Mouse (Mus musculus): ENCODE measurements around the gene Pdgfa. TPM values are rescaled to one million over a fixed set of nuclear protein-coding genes. Genes with fewer than 3 reads are reported as not detected.

Gene Pdgfa
- polyA plus RNA-seq, 1 experiment: 43.7 TPM

- no peak overlapping the region for H3K4me3 ChIP-seq
- H3K36me3 ChIP-seq (ENCODE audit: control insufficient read depth, insufficient read depth): no peaks in the 10 kb centered on the region
- no peak overlapping the region for H3ac ChIP-seq (ENCODE audit: control insufficient read depth, insufficient read length)
- H3K4me2 ChIP-seq (ENCODE audit: low read depth): no peak overlapping the region
- TF ChIP-seq SRF (IDR thresholded peaks at IDR 0.05; ENCODE audit: control insufficient read depth, insufficient read length, low read depth) (no peak), USF1 (IDR thresholded peaks at IDR 0.05; ENCODE audit: low read depth) (no peak), TCF12 (IDR thresholded peaks at IDR 0.05; ENCODE audit: insufficient read depth, poor library complexity, severe bottlenecking) (no peak), POLR2AphosphoS2 (IDR thresholded peaks at IDR 0.05; ENCODE audit: insufficient read length, low read depth) (no peak), REST (IDR thresholded peaks at IDR 0.05; ENCODE audit: insufficient read depth, insufficient read length) (no peak), MYOD1 (IDR thresholded peaks at IDR 0.05; ENCODE audit: control insufficient read depth in 1 of 3, insufficient read length in 2 of 3, low read depth in 2 of 3) (no peak), POLR2A (IDR thresholded peaks at IDR 0.05; ENCODE audit: insufficient read length, low read depth) (no peak), CEBPB (IDR thresholded peaks at IDR 0.05; ENCODE audit: insufficient read depth, poor library complexity, severe bottlenecking) (no peak), MYOG (IDR thresholded peaks at IDR 0.05; ENCODE audit: control insufficient read depth in 1 of 3, insufficient read depth in 1 of 3, insufficient read length in 2 of 3, low read depth in 2 of 3) (no peak), MAX (IDR thresholded peaks at IDR 0.05; ENCODE audit: low read depth) (no peak), TCF3 (IDR thresholded peaks at IDR 0.05; ENCODE audit: insufficient read length, low read depth) (no peak), E2F4 (IDR thresholded peaks at IDR 0.05; ENCODE audit: insufficient read depth) (no peak)
- no peaks in the 10 kb centered on the region for H3K27me3 ChIP-seq (ENCODE audit: control insufficient read depth, insufficient read depth, insufficient read length)
- H3K79me2 ChIP-seq (ENCODE audit: control insufficient read depth, insufficient read depth): no peaks in the 10 kb centered on the region
These were observed 38.0 kb upstream of the Pdgfa start for GRCm38 (mm10) chr5:139035171-139035570.

DNA sequence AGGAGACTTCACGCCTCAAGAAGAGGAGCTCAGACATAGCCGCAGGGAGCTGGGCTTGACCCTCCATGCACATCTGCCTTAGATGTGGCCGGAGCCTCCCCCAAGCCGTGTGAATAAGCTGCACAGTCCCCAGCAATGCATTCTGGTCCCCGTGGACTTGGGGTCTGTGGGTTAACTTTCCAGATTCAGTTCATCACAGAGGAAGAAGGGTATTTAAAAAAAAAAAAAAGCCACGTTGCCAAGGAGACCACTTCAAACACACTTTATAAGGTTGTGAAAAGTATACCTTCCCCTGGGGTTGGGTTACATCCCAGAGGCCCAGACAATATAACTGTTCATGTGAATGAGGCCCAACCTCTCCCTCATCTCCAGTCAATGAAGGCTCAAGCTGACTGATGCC lies 37.6 kb upstream of the Pdgfa start:
- no peaks in the 10 kb centered on the region for H3K36me3 ChIP-seq (ENCODE audit: control insufficient read depth, insufficient read depth)
- H3K27me3 ChIP-seq (ENCODE audit: control insufficient read depth, insufficient read depth, insufficient read length): no peaks in the 10 kb centered on the region
- H3K4me2 ChIP-seq (ENCODE audit: low read depth): no peak overlapping the region
- no peak overlapping the region for H3K4me3 ChIP-seq
- H3K79me2 ChIP-seq (ENCODE audit: control insufficient read depth, insufficient read depth): no peaks in the 10 kb centered on the region
- TF ChIP-seq MYOD1 (IDR thresholded peaks at IDR 0.05; ENCODE audit: control insufficient read depth in 1 of 3, insufficient read length in 2 of 3, low read depth in 2 of 3): no peak
- TF ChIP-seq REST (IDR thresholded peaks at IDR 0.05; ENCODE audit: insufficient read depth, insufficient read length): no peak
- no peak for TF ChIP-seq TCF3 (IDR thresholded peaks at IDR 0.05; ENCODE audit: insufficient read length, low read depth)
- no peak for TF ChIP-seq POLR2A (IDR thresholded peaks at IDR 0.05; ENCODE audit: insufficient read length, low read depth)
- TF ChIP-seq E2F4 (IDR thresholded peaks at IDR 0.05; ENCODE audit: insufficient read depth): no peak
- no peak for TF ChIP-seq USF1 (IDR thresholded peaks at IDR 0.05; ENCODE audit: low read depth)
- no peak for TF ChIP-seq TCF12 (IDR thresholded peaks at IDR 0.05; ENCODE audit: insufficient read depth, poor library complexity, severe bottlenecking)
- no peak for TF ChIP-seq MAX (IDR thresholded peaks at IDR 0.05; ENCODE audit: low read depth)
- TF ChIP-seq POLR2AphosphoS2 (IDR thresholded peaks at IDR 0.05; ENCODE audit: insufficient read length, low read depth): no peak
- TF ChIP-seq SRF (IDR thresholded peaks at IDR 0.05; ENCODE audit: control insufficient read depth, insufficient read length, low read depth): no peak
- no peak for TF ChIP-seq MYOG (IDR thresholded peaks at IDR 0.05; ENCODE audit: control insufficient read depth in 1 of 3, insufficient read depth in 1 of 3, insufficient read length in 2 of 3, low read depth in 2 of 3)
- no peak for TF ChIP-seq CEBPB (IDR thresholded peaks at IDR 0.05; ENCODE audit: insufficient read depth, poor library complexity, severe bottlenecking)
- no peak overlapping the region for H3ac ChIP-seq (ENCODE audit: control insufficient read depth, insufficient read length)

DNA sequence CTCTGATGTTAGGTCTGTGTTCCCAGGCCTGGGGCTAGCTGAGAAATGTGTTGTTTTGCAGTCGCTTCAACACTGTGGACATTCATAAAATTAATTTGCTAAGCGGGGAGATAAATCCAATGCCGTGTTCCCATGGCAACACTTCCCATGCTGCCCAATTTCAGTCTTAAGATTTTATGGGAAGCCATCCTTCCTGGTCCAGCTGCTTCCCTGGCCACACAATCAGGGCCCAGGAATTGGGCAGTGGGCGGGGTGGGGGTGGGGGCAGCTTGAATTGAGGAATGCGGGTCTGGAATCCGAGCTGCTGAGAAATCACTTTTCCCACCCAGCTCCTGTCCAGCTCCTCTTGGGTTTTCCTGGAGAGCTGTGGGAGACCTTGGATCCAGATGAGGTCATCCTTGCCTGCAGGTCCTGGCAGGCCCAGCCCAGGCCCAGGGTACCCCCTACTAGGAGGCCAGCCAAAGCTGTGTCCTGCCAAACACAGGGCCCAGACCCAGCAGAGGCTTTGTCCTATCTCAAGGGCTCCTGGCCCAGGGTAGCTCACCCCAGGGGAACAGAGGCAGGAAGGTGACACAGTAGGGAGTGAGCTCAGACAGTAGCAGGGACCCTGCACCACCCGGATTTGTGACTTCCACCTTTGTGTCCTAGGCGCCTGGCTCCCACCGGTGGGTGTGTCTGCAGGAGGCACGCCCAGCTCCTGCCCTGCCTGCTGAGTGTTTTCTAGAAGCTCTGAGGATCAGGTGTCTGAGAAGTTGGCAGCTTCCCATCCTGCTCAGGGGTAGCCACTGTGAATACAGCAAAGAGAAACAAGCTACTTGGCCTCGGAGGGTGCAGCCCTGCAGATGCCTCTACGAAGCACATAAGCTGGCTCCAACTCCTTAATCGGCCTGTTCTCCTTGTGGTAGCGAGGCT lies 36.5 kb upstream of the Pdgfa start:
- Histone ChIP-seq H3K4me3 (no peak overlapping the region), H3K79me2 (ENCODE audit: control insufficient read depth, insufficient read depth) (no peaks in the 10 kb centered on the region), H3K4me2 (ENCODE audit: low read depth) (peak overlapping the region; percentile 18), H3K27me3 (ENCODE audit: control insufficient read depth, insufficient read depth, insufficient read length) (no peaks in the 10 kb centered on the region), H3K36me3 (ENCODE audit: control insufficient read depth, insufficient read depth) (no peaks in the 10 kb centered on the region), H3ac (ENCODE audit: control insufficient read depth, insufficient read length) (no peak overlapping the region)
- TF ChIP-seq E2F4 (IDR thresholded peaks at IDR 0.05; ENCODE audit: insufficient read depth) (no peak), MYOD1 (IDR thresholded peaks at IDR 0.05; ENCODE audit: control insufficient read depth in 1 of 3, insufficient read length in 2 of 3, low read depth in 2 of 3) (no peak)

- H3K27me3 ChIP-seq (ENCODE audit: control insufficient read depth, insufficient read depth, insufficient read length): no peaks in the 10 kb centered on the region
- no peaks in the 10 kb centered on the region for H3K36me3 ChIP-seq (ENCODE audit: control insufficient read depth, insufficient read depth)
- no peak overlapping the region for H3K4me3 ChIP-seq
- no peak overlapping the region for H3K4me2 ChIP-seq (ENCODE audit: low read depth)
- H3K79me2 ChIP-seq (ENCODE audit: control insufficient read depth, insufficient read depth): no peaks in the 10 kb centered on the region
- no peak overlapping the region for H3ac ChIP-seq (ENCODE audit: control insufficient read depth, insufficient read length)
- no peak for TF ChIP-seq SRF (IDR thresholded peaks at IDR 0.05; ENCODE audit: control insufficient read depth, insufficient read length, low read depth)
- no peak for TF ChIP-seq MYOD1 (IDR thresholded peaks at IDR 0.05; ENCODE audit: control insufficient read depth in 1 of 3, insufficient read length in 2 of 3, low read depth in 2 of 3)
- TF ChIP-seq MYOG (IDR thresholded peaks at IDR 0.05; ENCODE audit: control insufficient read depth in 1 of 3, insufficient read depth in 1 of 3, insufficient read length in 2 of 3, low read depth in 2 of 3): no peak
- TF ChIP-seq MAX (IDR thresholded peaks at IDR 0.05; ENCODE audit: low read depth): no peak
- no peak for TF ChIP-seq E2F4 (IDR thresholded peaks at IDR 0.05; ENCODE audit: insufficient read depth)
- no peak for TF ChIP-seq USF1 (IDR thresholded peaks at IDR 0.05; ENCODE audit: low read depth)
- TF ChIP-seq POLR2AphosphoS2 (IDR thresholded peaks at IDR 0.05; ENCODE audit: insufficient read length, low read depth): no peak
- TF ChIP-seq CEBPB (IDR thresholded peaks at IDR 0.05; ENCODE audit: insufficient read depth, poor library complexity, severe bottlenecking): no peak
- no peak for TF ChIP-seq TCF3 (IDR thresholded peaks at IDR 0.05; ENCODE audit: insufficient read length, low read depth)
- no peak for TF ChIP-seq TCF12 (IDR thresholded peaks at IDR 0.05; ENCODE audit: insufficient read depth, poor library complexity, severe bottlenecking)
- no peak for TF ChIP-seq REST (IDR thresholded peaks at IDR 0.05; ENCODE audit: insufficient read depth, insufficient read length)
- TF ChIP-seq POLR2A (IDR thresholded peaks at IDR 0.05; ENCODE audit: insufficient read length, low read depth): no peak
These were observed 30.4 kb upstream of the Pdgfa start for GRCm38 (mm10) chr5:139027603-139028002.
